Mouse (Mus musculus) thymus, postnatal 14 days (tissue): ENCODE results near the gene Smg5.
A peak's percentile ranks its signal among the peaks of the same experiment; 100 is the strongest.
"Not testable (repeated sequence)": the region's sequence is repeated elsewhere in the genome, so short reads cannot be mapped to it uniquely, and the experiment has no call there.

Source experiments
- DNase-seq: peaks from one replicate; pipeline ENCODE4 v3.0.0; 2021

The Smg5 gene

GRCm38 (mm10) chr3:88336058-88337013, at the start of gene Smg5, which contains the start of gene Tmem79:
Smg5 (plus strand) TSS chr3:88336260.
Tmem79 (minus strand) TSS chr3:88336148.
- DNase-seq: peak; percentile 97

GRCm38 (mm10) chr3:88287110-88287509, 49.0 kb upstream of the Smg5 start, which contains the start of gene Gm38392:
Gm38392 (minus strand) TSS chr3:88287210.
- DNase-seq: no peak

GRCm38 (mm10) chr3:88288133-88288713, 47.8 kb upstream of the Smg5 start:
- not testable (repeated sequence) for DNase-seq

GRCm38 (mm10) chr3:88291970-88292369, 44.1 kb upstream of the Smg5 start:
- DNase-seq: peak; percentile 52

- DNase-seq: not testable (repeated sequence)
Measured at GRCm38 (mm10) chr3:88295272-88295671, 40.8 kb upstream of the Smg5 start.

- no peak for DNase-seq
Measured at GRCm38 (mm10) chr3:88296110-88296560, 39.9 kb upstream of the Smg5 start.

GRCm38 (mm10) chr3:88296561-88297318, 39.3 kb upstream of the Smg5 start, which contains the start of the genes Tsacc and Cct3:
Tsacc (minus strand) TSS chr3:88296999.
Cct3 (plus strand) TSS chr3:88297116.
- peak; percentile 96 for DNase-seq

- peak; percentile 49 for DNase-seq
Measured at GRCm38 (mm10) chr3:88297321-88297851, 38.7 kb upstream of the Smg5 start.

GRCm38 (mm10) chr3:88299172-88299571, 36.9 kb upstream of the Smg5 start:
- DNase-seq: no peak

- DNase-seq: peak; percentile 57
Measured at GRCm38 (mm10) chr3:88324951-88325405, 11.1 kb upstream of the Smg5 start, which contains the start of gene Glmp. Glmp (plus strand) TSS chr3:88325023.

- no peak for DNase-seq
Measured at GRCm38 (mm10) chr3:88328956-88329355, 7.1 kb upstream of the Smg5 start.

GRCm38 (mm10) chr3:88331282-88331681, 4.8 kb upstream of the Smg5 start:
- peak; percentile 69 for DNase-seq

- DNase-seq: no peak
Measured at GRCm38 (mm10) chr3:88334029-88334658, 1.9 kb upstream of the Smg5 start.

GRCm38 (mm10) chr3:88334902-88335435, 1.1 kb upstream of the Smg5 start:
- no peak for DNase-seq

GRCm38 (mm10) chr3:88335436-88336053, 515 bp upstream of the Smg5 start:
- DNase-seq: peak; percentile 14

- peak; percentile 29 for DNase-seq
Measured at GRCm38 (mm10) chr3:88337367-88338020, 1.4 kb downstream of the Smg5 start.

- DNase-seq: no peak
Measured at GRCm38 (mm10) chr3:88338316-88338715, 2.3 kb downstream of the Smg5 start.

- no peak for DNase-seq
Measured at GRCm38 (mm10) chr3:88339006-88339405, 2.9 kb downstream of the Smg5 start.

GRCm38 (mm10) chr3:88350732-88351131, 14.7 kb downstream of the Smg5 start:
- DNase-seq: no peak

- no peak for DNase-seq
Measured at GRCm38 (mm10) chr3:88352907-88353306, 16.8 kb downstream of the Smg5 start.
